Mouse (Mus musculus) embryonic facial prominence, embryonic 13.5 days (tissue): Measurements from ENCODE around the gene Dusp14. TPM values are rescaled to one million over a fixed set of nuclear protein-coding genes. Genes with fewer than 3 reads are reported as not detected.

Experiments
- ATAC-seq: fragments of 200-750 bp; cut with Nextera tagmentation; 2 replicates; pipeline ENCODE4 v1.8.0; 2017; ENCODE audit warnings: low read depth; ENCODE audit not compliant: insufficient number of reproducible peaks, insufficient read depth, low FRiP score, low TSS enrichment
- H3K27ac ChIP-seq: fragments of 300-500 bp; sonication (generic); 2 replicates; pipeline ENCODE4 v1.5.1; 2015; ENCODE audit warnings: moderate library complexity, mild to moderate bottlenecking, inconsistent platforms
- H3K27me3 ChIP-seq: fragments of 300-500 bp; sonication (generic); 2 replicates; pipeline ENCODE4 v1.6.1; 2015; ENCODE audit warnings: mild to moderate bottlenecking, inconsistent platforms
- H3K36me3 ChIP-seq: fragments of 300-500 bp; sonication (generic); 2 replicates; pipeline ENCODE4 v1.6.1; 2015; ENCODE audit warnings: mild to moderate bottlenecking, inconsistent platforms
- H3K4me1 ChIP-seq: fragments of 300-500 bp; sonication (generic); 2 replicates; pipeline ENCODE4 v1.6.1; 2015; ENCODE audit warnings: inconsistent platforms
- H3K4me2 ChIP-seq: fragments of 300-500 bp; sonication (generic); 2 replicates; pipeline ENCODE4 v1.6.1; 2015; ENCODE audit warnings: moderate library complexity, mild to moderate bottlenecking, inconsistent platforms
- H3K4me3 ChIP-seq: fragments of 300-500 bp; sonication (generic); 2 replicates; pipeline ENCODE4 v1.5.1; 2015; ENCODE audit warnings: mild to moderate bottlenecking, inconsistent platforms
- H3K9ac ChIP-seq: fragments of 300-500 bp; sonication (generic); 2 replicates; pipeline ENCODE4 v1.6.1; 2015; ENCODE audit warnings: mild to moderate bottlenecking, inconsistent platforms
- H3K9me3 ChIP-seq: fragments of 300-500 bp; sonication (generic); 2 replicates; pipeline ENCODE4 v1.6.1; 2016; ENCODE audit warnings: inconsistent platforms
- WGBS: fragments of 180-500 bp; shearing (Covaris S2); methylation state at CpG from one replicate; pipeline ENCODE4 v1.1.7; 2015; ENCODE audit warnings: mixed read lengths; 5-methylcytosine and 5-hydroxymethylcytosine counted together
- polyA plus RNA-seq: library from polyadenylated mRNA; unstranded; fragments of >200 nt; fragmentation: Nextera tagmentation; extraction: Ambion mirVana; gene quantifications from 2 replicates; pipeline ENCODE4 v1.2.1, GENCODE M21; 2015

Dusp14 gene
- 16.6 and 19.9 TPM in 2 replicates for polyA plus RNA-seq

DNA sequence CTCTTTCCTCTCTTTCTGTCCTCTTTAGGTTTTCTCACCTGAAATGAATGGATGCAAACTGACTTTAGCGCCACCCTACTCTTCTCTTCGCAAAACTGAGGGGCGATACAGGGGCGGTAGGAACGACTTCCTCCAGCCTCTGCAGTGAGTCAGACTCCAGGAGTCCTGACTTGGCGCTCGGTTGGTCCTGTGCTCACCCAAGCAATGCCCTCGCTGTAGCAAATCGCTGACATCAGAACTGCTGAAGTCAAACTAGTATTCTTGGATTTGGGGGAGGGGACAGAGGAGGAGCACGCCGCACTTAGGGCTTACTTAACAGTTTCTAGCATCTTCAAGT lies at the start of gene Dusp14:
Dusp14 (minus strand) TSS at position 228 of the 337 bp plus-strand sequence.
- Histone ChIP-seq H3K27me3 (peaks cover 33% of the 10 kb centered on the region), H3K36me3 (no peaks in the 10 kb centered on the region), H3K4me1 (peaks cover 36% of the 10 kb centered on the region), H3K9ac (peak within 1 kb of the TSS; percentile 77), H3K9me3 (no peaks in the 10 kb centered on the region), H3K4me3 (peak within 1 kb of the TSS; percentile 65), H3K4me2 (peak within 1 kb of the TSS; percentile 77), H3K27ac (0 out of 2 replicates have a peak within 1 kb of the TSS, but pooled peaks have one; percentile 11)
- 15% methylated on average over 11 of the region's 11 CpGs for WGBS
- ATAC-seq: no peak

DNA sequence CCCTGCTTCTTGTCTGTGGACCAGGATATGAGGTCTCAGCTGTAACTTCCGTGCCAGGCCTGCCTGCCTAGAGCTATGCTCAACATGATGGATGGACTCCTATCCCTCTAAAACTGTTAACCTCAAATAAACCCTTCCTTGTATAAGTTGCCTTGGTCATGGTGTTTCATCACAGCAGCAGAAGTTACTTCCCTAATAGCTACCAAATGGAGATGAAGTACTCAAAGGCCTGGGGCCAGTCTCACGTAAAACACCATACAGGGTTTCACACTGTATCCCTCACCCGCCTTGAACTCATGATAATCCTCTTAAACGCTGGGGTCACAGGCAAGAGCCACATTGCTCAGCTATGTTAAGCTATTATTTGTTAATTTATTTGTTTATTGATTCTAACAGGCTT lies 48.4 kb upstream of the Dusp14 start:
- 75% methylated on average over 4 of the region's 4 CpGs for WGBS

DNA sequence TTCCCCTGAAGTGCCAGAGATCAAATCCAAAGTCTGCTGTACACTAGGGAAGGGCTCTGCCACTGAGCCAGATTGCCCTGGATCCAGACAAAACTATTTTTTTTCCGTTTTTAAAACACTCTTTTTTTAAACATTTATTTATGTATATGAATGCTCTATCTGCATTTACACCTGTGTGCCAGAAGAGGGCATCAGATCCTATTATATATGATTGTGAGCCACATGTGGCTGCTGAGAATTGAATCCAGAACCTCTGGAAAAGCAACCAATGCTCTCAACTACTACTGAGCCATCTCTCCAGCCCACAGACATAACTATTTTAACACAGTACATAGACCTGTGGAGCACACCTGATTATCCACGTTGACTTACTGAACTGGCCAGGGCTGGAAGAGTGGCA lies 47.2 kb upstream of the Dusp14 start:
- Histone ChIP-seq H3K27me3 (no peaks in the 10 kb centered on the region), H3K9me3 (no peaks in the 10 kb centered on the region), H3K36me3 (peaks cover 76% of the 10 kb centered on the region), H3K4me3 (no peak overlapping the region), H3K4me1 (no peaks in the 10 kb centered on the region), H3K27ac (no peak overlapping the region), H3K9ac (no peak overlapping the region), H3K4me2 (no peak overlapping the region)
- no peak for ATAC-seq
- 76% methylated on average over 2 of the region's 2 CpGs for WGBS

More for the DNA sequence above, 48.4 kb upstream of the Dusp14 start:
- Histone ChIP-seq H3K4me1 (no peaks in the 10 kb centered on the region), H3K36me3 (peaks cover 81% of the 10 kb centered on the region), H3K4me3 (no peak overlapping the region), H3K27ac (no peak overlapping the region), H3K9ac (no peak overlapping the region), H3K9me3 (no peaks in the 10 kb centered on the region), H3K4me2 (no peak overlapping the region), H3K27me3 (no peaks in the 10 kb centered on the region)
- no peak for ATAC-seq

DNA sequence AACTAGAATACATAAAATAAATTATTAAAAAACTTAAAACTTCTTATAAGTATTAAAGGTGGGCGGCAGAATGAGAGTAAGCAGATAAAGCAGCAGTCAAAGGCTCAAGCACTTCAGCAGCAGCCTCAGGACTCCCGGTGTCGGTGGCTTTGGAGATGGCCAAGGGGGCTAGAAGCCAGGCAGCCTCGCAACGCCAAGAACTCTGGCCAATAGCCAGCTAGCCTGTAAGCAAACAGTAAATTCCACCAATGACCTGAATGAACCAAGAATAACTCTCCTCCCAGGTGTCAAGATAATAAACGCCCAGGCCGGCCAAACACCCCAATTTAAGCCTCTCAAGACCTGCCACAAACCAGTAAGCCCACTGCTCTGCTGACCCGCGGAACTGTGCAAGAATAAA lies 46.6 kb upstream of the Dusp14 start:
- Histone ChIP-seq H3K4me1 (no peaks in the 10 kb centered on the region), H3K4me2 (no peak overlapping the region), H3K9me3 (no peaks in the 10 kb centered on the region), H3K4me3 (no peak overlapping the region), H3K36me3 (peaks cover 76% of the 10 kb centered on the region), H3K27ac (no peak overlapping the region), H3K9ac (no peak overlapping the region), H3K27me3 (no peaks in the 10 kb centered on the region)
- ATAC-seq: no peak
- WGBS: 91% methylated on average over 9 of the region's 9 CpGs

DNA sequence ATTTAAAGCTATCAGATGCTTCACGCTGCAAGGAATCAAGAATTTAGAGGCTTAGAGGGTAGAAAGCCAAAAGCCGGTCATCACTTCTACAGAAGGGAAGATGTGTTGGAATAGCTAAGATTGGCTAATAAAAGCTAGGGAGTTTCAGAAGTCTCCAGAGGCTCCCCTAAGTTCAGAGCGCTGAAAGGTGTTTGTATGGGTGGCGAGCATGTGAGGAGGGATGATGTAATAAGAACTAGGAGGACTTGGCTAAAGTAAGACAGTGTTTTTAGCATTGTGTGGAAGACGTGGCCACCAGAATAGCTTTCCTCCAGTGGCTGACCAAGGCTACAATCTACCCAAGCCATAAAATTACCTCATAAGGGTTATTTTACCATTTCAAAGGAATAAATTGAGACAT lies 44.6 kb upstream of the Dusp14 start:
- no peaks in the 10 kb centered on the region for H3K9me3 ChIP-seq
- H3K4me3 ChIP-seq: no peak overlapping the region

DNA sequence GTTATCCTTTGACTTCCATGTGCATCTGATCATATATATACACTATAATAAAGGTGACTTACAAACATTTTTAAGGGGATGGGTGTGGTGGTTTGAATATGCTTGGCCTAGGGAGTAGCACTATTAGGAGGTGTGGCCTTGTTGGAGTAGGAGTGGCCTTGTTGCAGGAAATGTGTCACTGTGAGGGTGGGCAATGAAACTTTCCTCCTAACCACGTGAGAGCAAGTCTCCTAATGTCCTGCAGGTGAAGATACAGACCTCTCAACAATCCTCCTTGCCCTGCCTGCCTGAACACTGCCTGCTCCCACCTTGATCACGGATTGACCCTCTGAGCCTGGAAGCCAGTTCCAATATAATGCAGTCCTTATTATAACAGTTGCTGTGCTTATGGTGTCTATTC lies 38.1 kb upstream of the Dusp14 start:
- WGBS: 73% methylated on average over 2 of the region's 2 CpGs
- Histone ChIP-seq H3K4me3 (no peak overlapping the region), H3K27me3 (no peaks in the 10 kb centered on the region), H3K9me3 (no peaks in the 10 kb centered on the region), H3K36me3 (peaks cover 92% of the 10 kb centered on the region), H3K27ac (no peak overlapping the region), H3K9ac (no peak overlapping the region), H3K4me1 (no peaks in the 10 kb centered on the region), H3K4me2 (no peak overlapping the region)
- no peak for ATAC-seq

More for the DNA sequence above, 44.6 kb upstream of the Dusp14 start:
- Histone ChIP-seq H3K9ac (no peak overlapping the region), H3K4me1 (no peaks in the 10 kb centered on the region), H3K27ac (no peak overlapping the region), H3K4me2 (no peak overlapping the region), H3K36me3 (peaks cover 76% of the 10 kb centered on the region), H3K27me3 (no peaks in the 10 kb centered on the region)
- 93% methylated on average over 5 of the region's 5 CpGs for WGBS
- ATAC-seq: no peak

DNA sequence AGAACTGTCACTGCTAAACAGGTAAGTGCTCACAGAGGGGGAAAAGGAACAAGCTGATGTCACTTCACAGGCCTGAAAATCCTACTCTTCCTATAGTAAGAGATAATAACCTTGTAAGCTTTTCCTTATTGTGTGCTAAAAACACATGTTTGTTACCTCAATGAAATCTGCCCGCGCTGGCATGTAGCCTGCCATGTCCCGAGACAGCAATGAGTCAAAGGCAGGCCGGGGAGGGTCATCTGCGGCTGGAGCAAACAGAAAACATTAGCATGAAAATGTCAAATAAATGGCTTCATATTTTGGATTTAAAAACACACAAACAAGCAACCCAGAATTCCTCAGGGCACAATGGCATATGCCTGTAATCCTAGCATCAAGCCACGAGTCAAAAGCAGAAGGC lies 35.0 kb upstream of the Dusp14 start:
- Histone ChIP-seq H3K27me3 (no peaks in the 10 kb centered on the region), H3K9ac (no peak overlapping the region), H3K27ac (no peak overlapping the region), H3K4me1 (no peaks in the 10 kb centered on the region), H3K4me3 (no peak overlapping the region), H3K36me3 (peaks cover 89% of the 10 kb centered on the region), H3K4me2 (no peak overlapping the region), H3K9me3 (no peaks in the 10 kb centered on the region)
- WGBS: 89% methylated on average over 6 of the region's 6 CpGs
- no peak for ATAC-seq

DNA sequence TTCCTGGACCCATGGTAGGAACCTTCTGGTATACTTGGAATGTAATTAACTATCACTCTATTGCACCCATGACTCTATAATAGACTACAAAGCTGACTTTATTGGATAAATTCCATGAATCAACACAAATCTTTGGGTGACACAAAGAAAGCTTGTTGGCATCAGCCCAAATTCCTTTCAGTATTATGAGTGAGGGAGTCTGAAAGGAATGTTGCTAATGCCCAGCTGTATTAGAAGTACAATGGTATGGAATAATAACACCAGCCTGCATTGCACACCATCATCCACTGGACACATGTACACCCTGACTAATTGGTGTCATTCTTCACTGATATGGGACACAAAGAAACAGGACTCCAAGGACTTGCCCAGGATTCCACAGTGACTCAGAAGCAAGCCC lies 32.1 kb upstream of the Dusp14 start:
- peaks cover 85% of the 10 kb centered on the region for H3K36me3 ChIP-seq
- H3K9me3 ChIP-seq: no peaks in the 10 kb centered on the region
- no peak overlapping the region for H3K27ac ChIP-seq
- H3K27me3 ChIP-seq: no peaks in the 10 kb centered on the region
- no peak for ATAC-seq
- no peak overlapping the region for H3K9ac ChIP-seq
- H3K4me1 ChIP-seq: no peaks in the 10 kb centered on the region; the same call in 1 of the 2 replicates
- H3K4me3 ChIP-seq: no peak overlapping the region
- no peak overlapping the region for H3K4me2 ChIP-seq

DNA sequence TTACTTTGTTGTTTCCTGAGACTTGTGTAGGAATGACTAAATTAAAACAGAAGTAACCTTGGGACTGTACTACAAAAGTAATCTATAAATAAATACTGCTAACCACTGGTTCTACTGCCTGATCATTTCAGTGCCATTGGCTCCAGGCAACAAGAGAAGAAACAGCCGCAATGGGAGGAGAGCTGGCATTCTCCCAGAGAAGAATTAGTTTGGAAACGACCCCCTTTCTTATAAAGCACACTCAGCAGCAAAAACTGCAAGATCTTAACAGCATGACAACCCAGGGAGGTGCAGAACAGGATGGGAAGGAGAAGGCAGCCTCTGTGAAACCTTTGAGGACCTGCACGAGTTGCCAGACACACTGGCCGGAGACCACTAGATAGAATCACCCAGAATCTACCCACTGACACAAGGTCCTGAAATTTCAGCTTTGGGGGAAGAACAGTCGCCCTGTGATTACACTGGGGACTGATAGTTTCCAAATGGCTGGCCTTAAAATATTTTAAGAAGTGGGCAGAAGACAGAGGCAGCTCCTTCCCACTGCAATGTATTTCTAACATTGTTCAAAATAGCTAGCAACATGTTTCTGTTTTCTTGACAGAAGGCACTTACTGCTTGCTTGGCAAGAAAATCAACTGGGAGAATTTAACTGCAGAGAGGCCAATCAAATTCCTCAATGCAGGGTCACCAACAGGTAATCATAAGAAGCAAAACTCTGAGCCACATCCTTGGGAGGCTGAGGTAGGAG lies 28.4 kb upstream of the Dusp14 start:
- Histone ChIP-seq H3K27ac (peak overlapping the region; percentile 33; the same call in 1 of the 2 replicates), H3K9ac (no peak overlapping the region), H3K4me1 (no peaks in the 10 kb centered on the region; the same call in 1 of the 2 replicates), H3K36me3 (peaks cover 79% of the 10 kb centered on the region), H3K9me3 (no peaks in the 10 kb centered on the region), H3K4me3 (no peak overlapping the region), H3K4me2 (no peak overlapping the region), H3K27me3 (no peaks in the 10 kb centered on the region)
- 69% methylated on average over 5 of the region's 5 CpGs for WGBS
- ATAC-seq: no peak

DNA sequence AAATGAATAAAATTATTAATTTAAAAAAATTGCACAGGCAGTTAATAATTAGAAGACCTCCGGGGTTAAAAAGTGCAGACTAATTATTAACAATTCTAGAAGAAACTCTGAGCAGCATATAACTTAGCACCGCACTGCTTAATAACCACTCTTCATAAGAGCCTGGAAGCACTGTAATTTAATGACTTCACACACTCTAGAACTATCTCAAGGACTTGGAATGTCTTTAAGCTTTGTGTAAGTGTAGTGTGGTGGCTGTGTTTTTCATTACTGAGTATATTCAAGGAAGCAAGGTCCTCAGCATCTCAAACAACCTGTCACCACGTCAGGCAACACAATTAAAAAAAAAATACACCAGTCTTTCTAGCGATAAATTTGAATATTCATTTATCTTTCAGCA lies 26.0 kb upstream of the Dusp14 start:
- no peak overlapping the region for H3K4me3 ChIP-seq
- ATAC-seq: no peak
- H3K36me3 ChIP-seq: peaks cover 76% of the 10 kb centered on the region
- no peak overlapping the region for H3K4me2 ChIP-seq
- H3K4me1 ChIP-seq: no peaks in the 10 kb centered on the region; the same call in 1 of the 2 replicates
- no peaks in the 10 kb centered on the region for H3K9me3 ChIP-seq
- WGBS: 84% methylated on average over 4 of the region's 4 CpGs
- H3K27me3 ChIP-seq: no peaks in the 10 kb centered on the region
- no peak overlapping the region for H3K27ac ChIP-seq
- no peak overlapping the region for H3K9ac ChIP-seq

DNA sequence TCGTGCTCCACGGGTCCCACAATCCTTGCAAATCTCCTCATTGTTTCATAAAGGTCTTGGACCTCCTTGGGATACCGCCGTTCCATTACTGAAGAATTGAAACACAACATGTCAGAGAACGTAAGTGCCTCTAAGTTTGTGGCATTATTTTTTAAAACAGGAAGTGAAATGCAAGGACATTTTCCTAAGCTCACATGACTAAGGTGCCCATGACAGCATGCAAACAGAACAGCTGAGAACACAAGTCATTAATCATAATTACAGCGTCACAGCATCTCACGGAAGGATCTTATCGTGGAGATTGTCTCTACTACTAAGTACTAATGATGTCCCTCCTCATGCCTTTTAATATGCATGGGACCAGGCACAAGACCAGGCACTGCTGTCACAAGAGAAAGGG lies 21.5 kb upstream of the Dusp14 start:
- Histone ChIP-seq H3K4me1 (no peaks in the 10 kb centered on the region), H3K36me3 (peaks cover 76% of the 10 kb centered on the region), H3K4me3 (no peak overlapping the region), H3K4me2 (no peak overlapping the region), H3K27me3 (no peaks in the 10 kb centered on the region), H3K9ac (no peak overlapping the region), H3K9me3 (no peaks in the 10 kb centered on the region), H3K27ac (no peak overlapping the region)
- WGBS: 91% methylated on average over 8 of the region's 8 CpGs
- ATAC-seq: no peak

DNA sequence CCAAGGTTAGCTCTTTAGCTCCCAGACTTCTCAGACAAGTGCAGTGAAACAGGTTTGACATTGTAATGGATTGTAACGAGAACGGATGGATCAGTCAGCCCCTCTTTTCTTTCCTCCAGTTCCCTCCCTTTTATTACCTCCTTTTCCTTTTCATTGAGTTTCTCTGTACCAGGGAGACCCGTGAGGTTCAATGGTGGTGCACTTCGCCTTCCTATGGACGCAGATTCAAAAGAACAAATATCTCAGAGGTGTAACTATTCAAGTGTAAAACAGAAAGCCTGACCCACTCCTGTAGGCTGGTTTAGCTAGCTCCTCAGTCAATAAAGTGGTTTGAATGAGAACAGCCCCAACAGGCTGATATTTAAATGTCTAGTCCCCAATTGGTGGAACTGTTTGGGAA lies 12.8 kb upstream of the Dusp14 start:
- H3K27me3 ChIP-seq: no peaks in the 10 kb centered on the region
- H3K9ac ChIP-seq: no peak overlapping the region
- H3K4me1 ChIP-seq: 0 out of 2 replicates have a peak, but pooled peaks cover 4% of the 10 kb centered on the region
- no peak overlapping the region for H3K4me2 ChIP-seq
- no peaks in the 10 kb centered on the region for H3K9me3 ChIP-seq
- no peak overlapping the region for H3K27ac ChIP-seq
- no peak for ATAC-seq
- no peak overlapping the region for H3K4me3 ChIP-seq
- peaks cover 64% of the 10 kb centered on the region for H3K36me3 ChIP-seq
- 91% methylated on average over 5 of the region's 5 CpGs for WGBS
